Mouse (Mus musculus) ovary, postnatal 10 days (tissue): Measurements from ENCODE around the gene C1qtnf7.

Source experiments
- DNase-seq: peaks from one replicate; pipeline ENCODE4 v3.0.0; 2022; ENCODE audit warnings: low spot score

The C1qtnf7 gene

GRCm38 (mm10) chr5:43515401-43515976 is at the start of gene C1qtnf7:
Gene C1qtnf7 (plus strand): TSS chr5:43515538.
- DNase-seq = no peak

- DNase-seq = no peak
Observed at GRCm38 (mm10) chr5:43466762-43467161, 48.6 kb upstream of the C1qtnf7 start.

GRCm38 (mm10) chr5:43467214-43467613 is 48.1 kb upstream of the C1qtnf7 start:
- no peak for DNase-seq

- no peak for DNase-seq
Observed at GRCm38 (mm10) chr5:43468937-43469336, 46.4 kb upstream of the C1qtnf7 start.

GRCm38 (mm10) chr5:43477953-43478352 is 37.4 kb upstream of the C1qtnf7 start:
- no peak for DNase-seq

GRCm38 (mm10) chr5:43480046-43480445 is 35.3 kb upstream of the C1qtnf7 start:
- no peak for DNase-seq

- no peak for DNase-seq
Observed at GRCm38 (mm10) chr5:43480786-43481185, 34.6 kb upstream of the C1qtnf7 start.

GRCm38 (mm10) chr5:43481824-43482223 is 33.5 kb upstream of the C1qtnf7 start:
- no peak for DNase-seq

- DNase-seq = no peak
Observed at GRCm38 (mm10) chr5:43501887-43502286, 13.5 kb upstream of the C1qtnf7 start.

GRCm38 (mm10) chr5:43504243-43504786 is 11.0 kb upstream of the C1qtnf7 start:
- DNase-seq = no peak

GRCm38 (mm10) chr5:43508470-43508869 is 6.9 kb upstream of the C1qtnf7 start:
- DNase-seq = no peak

GRCm38 (mm10) chr5:43508892-43509291 is 6.4 kb upstream of the C1qtnf7 start:
- no peak for DNase-seq

- DNase-seq = no peak
Observed at GRCm38 (mm10) chr5:43511126-43511525, 4.2 kb upstream of the C1qtnf7 start.

- no peak for DNase-seq
Observed at GRCm38 (mm10) chr5:43516491-43516890, 1.2 kb downstream of the C1qtnf7 start.

- DNase-seq = no peak
Observed at GRCm38 (mm10) chr5:43517313-43517712, 2.0 kb downstream of the C1qtnf7 start.

- DNase-seq = no peak
Observed at GRCm38 (mm10) chr5:43519905-43520304, 4.6 kb downstream of the C1qtnf7 start.

- no peak for DNase-seq
Observed at GRCm38 (mm10) chr5:43521369-43521768, 6.0 kb downstream of the C1qtnf7 start.

GRCm38 (mm10) chr5:43522866-43523265 is 7.5 kb downstream of the C1qtnf7 start:
- DNase-seq = no peak

- no peak for DNase-seq
Observed at GRCm38 (mm10) chr5:43526874-43527584, 11.7 kb downstream of the C1qtnf7 start.

GRCm38 (mm10) chr5:43530186-43530585 is 14.8 kb downstream of the C1qtnf7 start:
- DNase-seq = no peak

- no peak for DNase-seq
Observed at GRCm38 (mm10) chr5:43530886-43531285, 15.5 kb downstream of the C1qtnf7 start.

- no peak for DNase-seq
Observed at GRCm38 (mm10) chr5:43538322-43539167, 23.2 kb downstream of the C1qtnf7 start.

GRCm38 (mm10) chr5:43539168-43539516 is 23.8 kb downstream of the C1qtnf7 start:
- no peak for DNase-seq
